Mouse (Mus musculus): Measurements from ENCODE around the gene Aldh3b1.

The Aldh3b1 gene

GRCm38 (mm10) chr19:3913692-3914091 is 15.9 kb downstream of the Aldh3b1 start:
- no peak for DNase-seq (ENCODE audit: low read depth, low spot score)

- peak; percentile 98 for DNase-seq (ENCODE audit: low read depth, low spot score)
These were observed 17.0 kb downstream of the Aldh3b1 start, which contains the start of gene Ndufs8 for GRCm38 (mm10) chr19:3912337-3913204. TSS of gene Ndufs8 (minus strand) at chr19:3912774.

- DNase-seq (ENCODE audit: low read depth, low spot score), result no peak
These were observed 19.4 kb downstream of the Aldh3b1 start for GRCm38 (mm10) chr19:3910206-3910605.

GRCm38 (mm10) chr19:3907876-3908660 is 21.5 kb downstream of the Aldh3b1 start:
- no peak for DNase-seq (ENCODE audit: low read depth, low spot score)

- DNase-seq (ENCODE audit: low read depth, low spot score), result peak; percentile 66
These were observed 22.5 kb downstream of the Aldh3b1 start, which contains the start of gene Tcirg1 for GRCm38 (mm10) chr19:3906795-3907786. TSS of gene Tcirg1 (minus strand) at chr19:3907133.

- no peak for DNase-seq (ENCODE audit: low read depth, low spot score)
These were observed 23.3 kb downstream of the Aldh3b1 start for GRCm38 (mm10) chr19:3906326-3906725.

GRCm38 (mm10) chr19:3905261-3905969 is 24.2 kb downstream of the Aldh3b1 start:
- DNase-seq (ENCODE audit: low read depth, low spot score), result no peak

GRCm38 (mm10) chr19:3904363-3904675 is 25.3 kb downstream of the Aldh3b1 start:
- no peak for DNase-seq (ENCODE audit: low read depth, low spot score)

GRCm38 (mm10) chr19:3903648-3904362 is 25.8 kb downstream of the Aldh3b1 start:
- no peak for DNase-seq (ENCODE audit: low read depth, low spot score)

- no peak for DNase-seq (ENCODE audit: low read depth, low spot score)
These were observed 26.6 kb downstream of the Aldh3b1 start for GRCm38 (mm10) chr19:3902966-3903365.

GRCm38 (mm10) chr19:3899618-3900017 is 30.0 kb downstream of the Aldh3b1 start:
- DNase-seq (ENCODE audit: low read depth, low spot score), result no peak

- DNase-seq (ENCODE audit: low read depth, low spot score), result no peak
These were observed 30.7 kb downstream of the Aldh3b1 start for GRCm38 (mm10) chr19:3898952-3899351.

GRCm38 (mm10) chr19:3897557-3897956 is 32.1 kb downstream of the Aldh3b1 start:
- DNase-seq (ENCODE audit: low read depth, low spot score), result no peak

GRCm38 (mm10) chr19:3896208-3896607 is 33.4 kb downstream of the Aldh3b1 start:
- DNase-seq (ENCODE audit: low read depth, low spot score), result no peak

- no peak for DNase-seq (ENCODE audit: low read depth, low spot score)
These were observed 34.4 kb downstream of the Aldh3b1 start for GRCm38 (mm10) chr19:3895171-3895631.

- DNase-seq (ENCODE audit: low read depth, low spot score), result no peak
These were observed 35.3 kb downstream of the Aldh3b1 start for GRCm38 (mm10) chr19:3894294-3894693.

GRCm38 (mm10) chr19:3893545-3894116 is 36.0 kb downstream of the Aldh3b1 start:
- no peak for DNase-seq (ENCODE audit: low read depth, low spot score)

- no peak for DNase-seq (ENCODE audit: low read depth, low spot score)
These were observed 39.4 kb downstream of the Aldh3b1 start for GRCm38 (mm10) chr19:3890181-3890580.

GRCm38 (mm10) chr19:3889096-3889495 is 40.5 kb downstream of the Aldh3b1 start:
- no peak for DNase-seq (ENCODE audit: low read depth, low spot score)

All from skeletal muscle tissue, adult 2 months (tissue).